Mouse (Mus musculus): ENCODE results near the gene Nutf2-ps1.

Gene Nutf2-ps1

DNA sequence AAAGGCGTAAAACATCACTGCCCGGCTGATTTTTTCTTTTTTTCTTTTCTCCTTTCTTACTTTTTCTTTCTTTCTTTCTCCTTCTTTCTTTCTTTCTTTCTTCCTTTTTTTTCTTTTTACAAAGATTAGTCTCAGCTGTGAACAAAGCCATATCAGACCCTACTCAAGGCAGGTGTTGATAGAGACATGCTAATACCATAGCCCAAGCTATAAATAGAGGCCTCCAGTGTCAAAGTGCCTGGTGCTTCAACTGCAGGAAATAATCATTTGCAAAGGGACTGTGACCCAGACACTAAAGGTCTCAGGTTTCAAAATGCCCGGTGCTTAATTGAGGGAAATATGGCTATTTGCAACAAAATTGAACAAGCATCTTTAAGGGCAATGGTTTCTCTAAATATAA is 20.3 kb downstream of the Nutf2-ps1 start:
- DNase-seq, result no peak

DNA sequence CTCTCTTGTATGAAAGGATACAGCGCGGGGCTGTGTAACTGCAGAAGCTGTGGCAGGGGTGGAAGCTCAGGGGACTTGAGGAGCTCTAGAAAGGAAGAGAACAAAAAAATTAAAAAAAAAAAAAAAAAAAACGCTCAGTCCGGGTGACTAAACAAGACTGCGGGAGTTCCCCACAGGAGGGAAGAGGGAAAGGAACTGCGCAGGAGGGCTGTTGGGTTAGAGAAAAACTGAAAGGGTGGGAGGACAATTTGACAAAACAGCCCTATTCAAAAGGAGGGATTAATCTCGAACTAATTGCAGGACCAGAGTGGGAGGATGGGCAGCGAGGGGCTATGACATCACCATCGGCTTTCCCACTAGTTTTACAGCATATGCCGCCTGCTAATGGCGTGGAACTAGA is 21.0 kb downstream of the Nutf2-ps1 start:
- no peak for DNase-seq

DNA sequence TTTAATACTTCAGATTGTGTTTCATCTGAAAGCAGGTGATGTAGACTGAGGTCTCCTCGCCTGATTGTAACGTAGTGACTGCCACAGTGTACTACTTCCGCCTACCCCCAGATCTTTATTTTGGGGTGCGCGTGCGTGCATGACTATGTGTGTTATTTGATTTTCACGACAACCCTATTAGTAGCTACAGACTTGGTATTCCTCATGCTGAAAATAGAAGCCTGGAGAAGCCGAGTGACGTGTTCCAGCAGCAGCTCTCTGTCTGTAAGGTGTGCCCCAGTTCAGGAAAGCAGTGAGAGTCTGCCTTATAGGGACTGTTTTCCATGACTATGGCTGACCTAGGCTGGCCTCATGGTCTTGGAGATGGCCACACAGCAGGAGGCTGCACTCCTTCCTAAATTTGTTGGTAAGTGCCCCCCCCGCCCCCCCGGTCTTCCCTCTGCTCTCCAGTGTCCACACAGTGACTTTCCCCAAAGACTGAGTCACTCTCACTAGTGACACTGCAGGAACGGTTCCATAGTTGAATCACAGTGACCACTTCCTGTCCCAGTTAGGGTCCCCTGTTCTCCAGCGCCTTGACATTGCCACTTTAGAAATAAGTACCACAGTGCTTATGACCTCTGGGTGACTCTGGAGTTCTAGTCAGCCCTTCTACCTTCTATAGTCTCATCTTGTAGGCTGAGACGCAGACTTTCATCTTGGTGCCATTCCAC is 23.1 kb downstream of the Nutf2-ps1 start:
- no peak for DNase-seq

DNA sequence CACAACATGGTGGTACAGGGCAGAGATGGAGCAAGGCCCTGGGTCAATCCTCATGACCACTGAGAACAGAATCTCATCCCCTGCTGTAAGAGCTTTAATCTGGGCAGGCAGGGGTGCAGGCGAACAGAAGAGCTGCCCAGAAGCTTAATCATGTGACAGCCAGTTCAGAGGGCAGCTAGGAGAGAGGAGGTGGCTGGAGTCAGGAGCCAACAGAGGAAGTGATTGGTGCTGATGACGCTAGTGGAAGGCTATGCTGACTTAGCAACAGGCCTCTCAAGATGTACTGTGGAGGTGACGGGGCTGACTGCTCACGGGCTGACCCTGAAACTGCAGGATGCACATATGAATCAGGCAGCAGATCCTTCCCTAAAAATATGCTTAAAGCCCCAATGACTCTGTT is 24.7 kb downstream of the Nutf2-ps1 start:
- DNase-seq, result no peak

DNA sequence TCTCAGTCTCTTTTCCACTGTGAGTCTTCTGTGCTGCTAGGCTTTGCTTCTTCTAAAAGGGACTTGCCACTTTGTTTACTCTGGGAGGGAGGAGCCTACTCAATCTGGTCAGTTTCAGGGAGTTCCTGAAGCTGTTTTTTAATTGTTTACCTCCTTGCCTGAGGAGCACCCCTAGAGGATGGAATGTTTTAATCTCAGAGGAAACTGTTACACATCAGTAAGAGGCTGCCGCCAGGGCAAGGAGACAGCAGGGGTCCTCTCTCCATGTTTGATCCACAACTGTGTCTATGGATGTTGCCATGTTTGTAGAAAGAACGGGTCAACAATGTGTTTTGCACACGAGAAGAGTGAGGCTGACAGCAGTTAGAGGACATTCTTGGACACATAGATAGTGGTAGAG is 28.4 kb downstream of the Nutf2-ps1 start:
- no peak for DNase-seq

DNA sequence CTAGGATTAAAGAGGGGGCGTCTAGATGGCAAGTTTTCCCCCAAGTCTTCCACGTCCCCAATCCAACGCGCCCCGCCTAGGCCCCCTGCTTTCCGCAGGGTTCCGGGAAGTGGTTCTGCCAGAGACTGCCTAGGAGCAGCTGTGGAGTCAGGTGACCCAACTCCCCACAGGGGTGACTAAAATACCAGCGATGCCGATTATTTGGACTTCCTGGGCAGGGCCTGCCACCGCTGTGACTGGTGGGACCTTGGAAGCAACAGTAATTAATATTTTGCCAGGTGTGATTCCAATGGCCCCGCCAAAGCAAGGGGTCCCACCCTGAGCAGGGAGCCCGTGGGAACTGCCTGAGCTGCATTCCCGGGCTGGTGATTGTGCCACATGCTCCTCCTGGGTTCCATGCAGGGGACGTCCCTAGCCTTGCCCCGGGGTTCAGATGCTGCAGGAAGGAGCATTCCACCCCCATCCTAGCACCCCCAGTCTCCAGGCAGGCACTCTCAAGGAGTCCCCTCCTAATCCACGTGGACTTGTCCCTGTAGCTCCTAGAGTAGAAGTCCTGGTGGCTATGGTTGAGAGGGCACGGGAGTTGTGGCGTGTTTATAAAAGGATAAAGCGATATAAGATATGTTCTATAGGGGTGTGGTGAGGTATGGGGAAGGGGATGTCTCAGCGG is 31.5 kb downstream of the Nutf2-ps1 start:
- DNase-seq, result peak; percentile 22

DNA sequence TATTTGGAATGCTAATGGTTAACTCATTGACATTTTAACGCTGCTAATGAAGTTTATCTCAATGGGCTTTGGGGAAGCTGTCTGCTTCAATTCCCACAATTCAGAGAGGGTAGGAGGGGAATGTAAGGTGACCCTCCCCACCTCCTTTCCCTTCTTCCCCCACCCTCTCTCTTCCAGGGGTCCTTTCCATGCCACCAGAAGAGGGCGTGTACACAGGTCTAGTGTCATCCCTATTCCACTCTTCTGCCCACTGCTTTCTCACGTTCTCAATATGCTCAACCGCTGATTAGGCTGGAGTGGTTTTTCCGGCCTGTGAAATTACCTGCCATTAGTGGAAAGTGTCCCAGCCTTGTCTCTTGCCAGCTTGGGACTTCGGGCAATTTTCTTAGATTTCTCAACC is 32.0 kb downstream of the Nutf2-ps1 start:
- DNase-seq, result no peak

DNA sequence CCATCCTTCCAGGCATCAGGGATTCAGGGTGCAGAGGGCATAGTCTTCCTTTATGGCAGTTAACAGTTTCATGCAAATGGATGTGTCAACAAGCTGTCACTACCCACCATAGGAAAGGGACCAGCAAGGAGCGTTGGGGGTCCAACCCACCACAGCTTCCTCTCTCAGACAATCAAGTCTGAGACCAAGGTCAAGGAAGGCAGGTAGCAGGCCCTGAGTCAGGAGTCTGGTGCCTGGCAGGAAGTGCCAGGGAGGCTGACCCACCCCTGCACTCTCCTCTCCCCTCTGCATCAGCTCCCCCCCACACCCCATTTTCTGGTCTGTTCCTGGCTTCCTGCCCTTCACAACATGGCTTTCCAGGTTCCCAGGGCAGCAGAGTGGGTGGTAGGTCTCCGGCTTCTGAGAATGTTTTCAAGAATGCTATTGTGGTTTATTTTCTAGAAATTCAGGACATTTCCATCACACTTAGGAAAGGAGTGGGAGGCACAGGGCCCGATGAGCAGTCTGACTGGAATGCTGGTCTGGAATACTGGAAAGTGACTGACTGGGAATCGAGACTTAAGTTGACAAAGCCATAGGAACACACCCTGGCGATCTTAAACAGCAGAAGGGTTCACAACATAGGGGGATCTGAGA is 33.8 kb downstream of the Nutf2-ps1 start:
- DNase-seq, result no peak

DNA sequence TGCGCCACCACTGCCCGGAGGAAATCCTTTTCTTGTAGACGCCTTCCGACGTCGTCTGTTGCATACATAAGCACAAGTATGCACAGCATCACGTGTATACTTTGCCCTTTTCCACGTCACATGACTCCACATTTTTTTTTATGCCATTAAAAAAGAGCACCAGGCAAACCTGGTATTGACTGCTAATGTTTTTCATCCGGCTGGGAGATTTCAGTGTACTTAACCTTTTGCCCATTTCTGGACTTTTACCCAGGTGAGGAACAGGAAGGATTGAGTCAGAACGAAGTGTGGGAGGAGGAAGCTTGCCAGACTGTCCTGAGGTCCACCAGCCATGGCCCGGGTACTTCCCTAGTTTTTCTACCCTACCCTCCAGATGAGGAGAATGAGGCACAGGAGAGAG is 34.5 kb downstream of the Nutf2-ps1 start:
- no peak for DNase-seq

DNA sequence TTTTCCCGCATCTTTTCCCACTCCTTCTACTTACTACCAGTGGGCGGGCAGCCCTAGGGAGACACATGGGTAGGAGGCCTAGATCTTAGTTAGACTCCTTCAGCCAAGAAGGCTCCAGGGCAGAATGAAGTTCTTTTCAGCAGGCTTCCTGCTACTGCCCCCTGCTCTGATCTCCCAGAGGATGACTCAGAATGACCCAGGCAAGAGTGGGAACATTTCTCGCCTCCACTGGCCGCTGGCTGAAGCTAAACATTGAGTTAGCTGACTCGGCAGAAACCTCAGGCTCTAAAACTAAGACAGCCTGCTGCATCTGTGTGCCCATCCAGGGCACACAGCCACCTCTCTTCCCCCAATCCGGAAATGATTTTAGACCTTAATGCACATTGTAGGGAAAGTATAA is 36.1 kb downstream of the Nutf2-ps1 start:
- no peak for DNase-seq

DNA sequence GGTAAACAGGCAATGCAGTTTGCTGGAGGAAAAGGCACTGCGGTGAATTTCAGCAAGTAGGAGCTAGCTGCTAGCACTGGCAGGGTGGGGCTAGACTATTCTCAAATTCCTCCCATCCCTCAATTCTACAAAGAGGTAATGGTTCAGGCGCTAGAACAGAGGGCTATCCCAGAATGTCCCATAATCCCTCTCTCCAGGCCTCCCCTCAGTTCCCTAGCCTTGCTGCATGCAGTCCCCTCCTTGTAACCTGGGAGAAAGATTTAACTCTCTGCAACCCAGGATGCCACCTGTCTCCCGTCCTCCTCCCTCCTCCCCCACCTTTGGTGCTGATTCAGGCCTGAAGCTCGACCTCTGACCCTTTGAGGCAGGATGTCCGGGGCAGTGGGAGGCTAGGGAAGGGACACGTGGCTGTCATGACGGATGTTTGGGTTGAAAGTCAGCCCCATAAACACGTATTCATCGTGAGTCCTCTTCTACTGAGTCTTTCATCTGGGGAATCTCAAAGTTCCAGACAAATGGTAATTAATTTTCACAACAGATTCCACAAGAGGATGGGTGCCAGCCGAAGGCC is 36.6 kb downstream of the Nutf2-ps1 start:
- no peak for DNase-seq

DNA sequence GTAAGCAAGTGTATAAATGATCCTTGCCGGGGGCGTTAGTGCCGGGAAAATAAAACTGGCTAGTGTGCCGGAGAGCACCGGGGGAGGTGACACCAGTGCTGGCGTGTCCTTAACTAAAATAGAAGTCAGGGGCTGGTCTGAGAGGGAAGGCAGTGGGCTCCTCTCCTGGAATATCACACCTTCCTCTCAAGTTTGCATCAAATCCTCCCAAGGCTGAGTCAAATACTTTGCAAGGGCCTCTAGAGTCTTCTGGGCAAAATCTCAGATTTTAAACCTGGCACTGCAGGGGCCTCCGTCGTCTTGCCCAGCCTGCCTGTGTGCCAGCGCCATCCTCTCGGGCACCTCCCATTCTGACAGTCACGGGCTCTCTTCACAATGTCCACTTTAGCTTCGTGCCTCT is 37.9 kb downstream of the Nutf2-ps1 start:
- DNase-seq, result no peak

DNA sequence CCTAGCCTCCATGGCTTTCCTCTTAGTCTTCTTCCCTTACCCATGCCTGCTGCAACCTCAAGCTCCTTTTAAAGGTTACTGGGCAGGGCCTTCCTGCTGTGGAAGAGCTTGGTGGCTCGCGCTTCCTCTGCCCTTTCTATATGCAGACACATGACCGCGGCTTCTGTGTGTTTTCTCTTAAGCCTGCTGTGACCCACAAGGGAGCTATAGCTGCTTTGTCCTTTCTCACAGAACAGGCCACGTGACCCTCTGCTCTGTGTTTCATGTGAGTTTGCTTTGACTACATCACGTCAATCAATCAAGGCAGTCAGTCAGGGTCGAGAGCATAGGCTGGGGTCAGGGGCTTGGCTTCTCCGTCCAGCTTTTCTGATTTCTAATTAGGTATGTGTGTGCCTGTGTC is 41.3 kb downstream of the Nutf2-ps1 start:
- no peak for DNase-seq

DNA sequence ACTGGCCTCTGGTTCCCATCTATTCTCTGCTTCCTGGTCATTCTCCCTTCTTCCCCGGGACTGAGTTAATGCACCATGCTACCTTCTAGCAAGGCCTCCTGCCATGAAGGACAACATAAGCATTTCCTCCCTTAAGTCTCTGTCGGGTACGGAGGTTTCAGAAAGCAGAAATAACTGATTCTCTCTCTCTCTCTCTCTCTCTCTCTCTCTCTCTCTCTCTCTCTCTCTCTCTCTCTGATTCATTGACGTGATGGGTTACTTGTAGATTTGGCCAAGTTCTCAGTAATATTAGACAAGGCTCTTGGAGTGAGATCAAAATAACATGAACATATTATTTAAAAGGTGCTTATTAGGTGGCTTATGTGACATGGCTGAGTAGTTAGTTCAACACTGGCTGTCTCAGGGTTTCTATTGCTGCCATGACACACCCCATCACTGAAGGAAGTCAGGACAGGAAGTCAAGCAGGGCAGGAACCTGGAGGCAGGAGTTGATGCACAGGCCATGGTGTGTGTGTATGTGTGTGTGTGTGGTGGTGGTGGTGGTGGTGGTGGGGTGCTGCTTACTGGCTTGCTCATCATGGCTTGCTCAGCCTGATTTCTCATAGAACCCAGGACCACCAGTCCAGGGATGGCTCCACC is 43.8 kb downstream of the Nutf2-ps1 start:
- no peak for DNase-seq

DNA sequence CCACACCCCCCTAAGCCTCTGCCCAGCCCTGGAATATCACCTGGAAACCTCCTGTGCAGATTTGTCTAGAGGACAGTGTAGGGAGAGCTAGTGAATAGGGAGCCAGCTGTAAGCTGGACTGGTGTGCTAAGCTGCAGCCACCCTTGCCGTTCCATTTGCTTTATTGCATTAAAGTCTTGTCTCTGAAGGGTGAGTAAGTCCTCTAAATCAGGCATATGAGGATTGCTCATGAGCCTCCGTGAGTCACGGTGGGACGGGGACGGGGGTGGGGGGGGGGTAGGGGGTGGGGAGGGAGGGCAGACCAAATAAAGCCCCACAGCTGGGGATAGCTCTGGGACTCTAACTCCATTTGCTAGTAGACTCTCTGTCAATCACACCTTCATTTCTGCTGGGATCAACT is 45.3 kb downstream of the Nutf2-ps1 start:
- DNase-seq, result no peak

DNA sequence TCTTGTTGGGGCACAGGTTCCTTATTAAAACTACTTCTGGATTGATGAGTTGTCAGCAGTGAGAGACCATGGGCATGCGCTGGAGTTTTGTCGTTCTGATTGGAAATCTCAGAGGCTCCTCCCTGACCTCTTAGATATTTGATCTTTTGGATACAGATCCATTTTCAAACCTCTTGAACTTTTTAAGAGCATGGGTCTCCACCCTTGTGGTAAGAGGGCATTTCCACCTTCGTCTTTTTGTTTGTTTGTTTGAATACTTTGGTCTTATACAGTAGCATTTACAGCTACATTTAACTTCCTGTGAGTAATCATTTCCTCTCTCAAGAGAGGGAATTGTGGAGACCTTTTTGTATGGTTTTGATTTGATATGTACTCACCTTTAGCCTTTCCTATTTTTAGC is 49.6 kb downstream of the Nutf2-ps1 start:
- DNase-seq, result no peak

DNA sequence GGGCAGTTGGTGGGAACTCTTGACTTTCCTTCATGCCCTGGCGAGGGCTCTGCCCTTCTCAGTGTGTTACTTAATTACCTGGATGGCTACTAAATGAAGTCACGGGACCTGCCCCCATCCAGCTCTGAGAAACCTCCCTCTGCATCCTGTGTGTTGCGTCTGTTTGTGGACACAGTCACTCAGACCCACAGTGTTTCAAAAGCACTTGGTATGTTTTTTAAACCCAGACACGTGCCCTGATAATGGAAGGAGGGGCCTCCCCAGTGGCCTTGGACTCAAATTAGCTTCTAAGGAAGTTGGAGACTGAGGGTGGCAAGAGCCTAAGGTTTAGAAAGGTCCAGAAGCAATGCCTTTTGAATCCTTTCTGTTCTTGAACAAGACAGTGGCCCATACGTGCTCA is 50.1 kb downstream of the Nutf2-ps1 start:
- DNase-seq, result no peak

Measured in liver (tissue).